Mouse (Mus musculus) thymus, postnatal 36 days (tissue): ENCODE measurements around the gene Actr8.

Experiments
- DNase-seq, 2 experiments: peaks; one replicate each; pipeline ENCODE4 v3.0.0; 2022; ENCODE audit warnings: mixed read lengths in 2 of 2

The Actr8 gene

DNA sequence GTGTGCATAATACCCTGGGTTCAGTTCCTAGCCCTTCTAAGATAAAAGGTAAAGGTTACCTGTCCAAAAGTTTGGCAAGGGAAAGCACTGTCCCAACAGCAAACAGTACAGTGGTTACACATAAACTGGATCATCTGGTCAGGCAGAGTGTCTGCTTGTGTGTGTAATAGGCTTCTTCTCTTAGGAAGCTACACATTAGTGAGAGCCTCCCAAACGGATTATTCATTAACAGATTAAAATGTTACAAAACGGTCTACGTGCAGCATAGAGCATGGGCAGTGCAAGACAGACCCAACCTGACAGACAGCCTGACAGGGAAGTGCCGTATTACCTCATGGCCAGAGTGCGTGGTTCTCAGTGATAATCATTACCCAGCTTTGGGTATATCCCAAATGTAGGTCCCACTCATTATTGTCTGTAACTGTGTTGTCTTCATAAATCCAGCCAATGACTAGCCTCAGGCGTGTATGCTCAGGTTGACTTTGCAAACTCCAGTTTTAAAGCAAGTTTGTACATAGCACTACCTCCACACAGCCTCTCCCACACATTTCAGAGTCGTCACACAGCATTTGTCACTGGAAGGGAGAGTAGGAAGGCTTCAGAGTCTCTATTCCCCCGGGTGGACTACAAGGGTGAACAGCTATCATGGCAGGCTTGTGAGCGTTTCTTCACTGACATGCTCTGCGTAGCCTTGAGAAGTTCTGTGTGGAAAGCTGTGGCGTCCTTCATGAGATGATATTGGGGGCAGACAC, 18.0 kb downstream of the Actr8 start:
- DNase-seq, result no peak

DNA sequence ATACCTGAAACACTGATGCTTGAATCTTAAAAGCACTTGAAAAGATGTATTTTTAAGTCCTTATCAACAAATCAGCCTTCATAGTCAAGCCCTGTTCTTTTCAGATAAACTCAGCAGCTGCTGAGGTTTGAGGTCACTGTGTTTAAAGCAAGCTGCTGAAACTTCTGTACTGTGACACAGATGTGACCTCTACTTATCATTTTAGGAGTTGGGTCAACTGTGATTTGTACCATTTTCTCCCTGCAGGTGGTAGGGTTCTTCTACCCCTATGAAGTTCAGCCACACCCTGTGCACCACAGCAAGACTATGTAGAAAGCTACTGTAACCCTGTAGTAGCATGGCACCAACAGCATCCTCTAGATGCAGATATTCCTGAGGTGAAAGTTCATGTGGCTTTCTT, 19.2 kb downstream of the Actr8 start:
- DNase-seq, result no peak

DNA sequence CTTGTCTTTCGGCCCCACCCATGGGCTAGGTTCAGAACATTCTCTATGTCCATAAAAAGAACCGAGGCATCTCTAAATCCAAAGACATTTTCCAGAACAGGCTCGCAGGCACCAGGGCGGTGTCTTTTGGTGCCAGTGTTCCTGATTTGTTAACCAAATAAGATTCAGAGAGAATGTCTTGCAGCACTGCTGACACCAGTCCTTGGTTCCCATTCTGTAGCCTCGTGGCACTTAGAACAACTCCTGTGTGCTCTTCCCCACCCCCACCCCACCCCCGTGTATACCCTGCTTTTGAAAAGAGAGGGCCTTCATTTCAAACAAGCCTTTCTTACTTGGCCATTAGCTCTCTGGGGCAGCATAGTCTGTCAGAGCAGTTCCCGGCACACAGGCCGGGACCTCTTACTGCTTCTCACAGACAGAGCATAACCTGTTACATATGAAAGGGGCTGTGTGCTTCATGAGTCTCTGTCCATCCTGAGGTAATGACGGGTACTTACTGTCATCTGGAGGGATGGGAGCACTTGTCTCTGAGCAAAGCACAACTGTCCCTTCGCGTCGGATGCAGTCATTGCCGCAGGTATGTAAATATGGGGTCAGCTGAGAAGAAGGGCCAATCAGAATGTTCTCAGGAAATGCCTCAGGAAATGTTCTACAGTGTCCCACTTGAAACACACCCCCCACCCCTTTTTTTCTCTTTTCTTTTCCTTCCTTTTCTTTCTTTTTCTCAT, 20.8 kb downstream of the Actr8 start:
- DNase-seq, result no peak

DNA sequence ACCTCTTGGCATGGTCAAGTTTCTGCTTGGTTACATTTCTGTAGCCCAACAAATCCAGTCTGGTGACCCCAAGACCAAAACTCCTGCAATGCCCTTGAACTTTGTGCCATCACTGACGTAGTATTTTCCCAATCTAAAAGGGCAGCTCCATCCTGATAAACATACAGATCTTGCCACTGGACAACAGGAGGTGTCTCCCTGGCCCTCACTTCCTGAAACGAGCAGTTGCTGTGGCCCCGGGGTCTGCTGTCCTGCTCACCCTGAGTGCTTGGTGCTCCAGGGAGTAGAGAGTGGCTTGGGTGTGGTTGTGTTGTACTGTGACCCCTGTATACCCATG, 21.3 kb downstream of the Actr8 start:
- DNase-seq, result no peak

DNA sequence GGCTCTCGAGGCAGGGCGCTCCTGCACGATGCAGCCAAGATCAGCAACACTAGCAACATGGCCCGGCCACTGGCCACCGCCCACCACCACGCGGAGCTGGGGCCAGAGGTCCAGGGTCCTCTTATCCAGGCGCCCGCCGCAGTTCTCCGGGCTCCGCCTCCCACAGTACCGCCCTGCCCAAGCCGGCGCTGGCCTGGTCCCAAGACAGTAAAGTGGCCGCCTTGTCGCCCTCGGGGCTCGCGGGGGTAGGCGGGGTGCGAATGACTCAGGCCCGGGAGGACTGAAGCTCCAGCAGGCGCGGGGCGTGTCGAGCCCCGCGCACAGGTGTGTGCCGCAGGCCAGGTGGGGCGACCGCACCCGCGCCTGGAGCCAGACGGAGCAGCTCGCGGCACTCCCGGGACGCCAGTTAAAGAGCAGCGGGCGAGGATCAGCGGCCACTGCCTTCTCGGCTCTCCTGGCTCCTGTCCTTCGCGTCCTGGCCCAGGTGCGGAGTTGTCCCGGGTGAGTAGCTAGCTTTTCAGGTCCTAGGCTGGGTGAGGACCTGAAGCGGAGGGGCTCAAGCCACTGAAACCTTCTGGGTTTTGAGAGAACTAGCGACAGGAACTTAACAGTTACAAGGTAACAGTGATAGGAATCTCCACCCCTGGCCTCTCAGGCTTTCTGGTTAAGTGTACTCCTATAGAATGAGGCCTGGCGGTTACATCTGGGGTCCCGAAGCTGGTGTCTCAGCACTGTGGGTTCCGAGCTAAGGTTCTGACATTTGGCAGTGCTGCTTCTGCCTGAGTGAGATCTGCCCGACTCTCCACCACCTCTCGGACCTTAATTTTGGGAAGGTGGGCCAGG, 30.8 kb downstream of the Actr8 start, which contains the start of the genes Il17rb and Chdh:
Gene Il17rb (minus strand): TSS at position 164 of the 843 bp plus-strand sequence.
Gene Chdh (plus strand): TSS at position 291 of the 843 bp plus-strand sequence.
- DNase-seq, result peak; percentile 56 to 61

DNA sequence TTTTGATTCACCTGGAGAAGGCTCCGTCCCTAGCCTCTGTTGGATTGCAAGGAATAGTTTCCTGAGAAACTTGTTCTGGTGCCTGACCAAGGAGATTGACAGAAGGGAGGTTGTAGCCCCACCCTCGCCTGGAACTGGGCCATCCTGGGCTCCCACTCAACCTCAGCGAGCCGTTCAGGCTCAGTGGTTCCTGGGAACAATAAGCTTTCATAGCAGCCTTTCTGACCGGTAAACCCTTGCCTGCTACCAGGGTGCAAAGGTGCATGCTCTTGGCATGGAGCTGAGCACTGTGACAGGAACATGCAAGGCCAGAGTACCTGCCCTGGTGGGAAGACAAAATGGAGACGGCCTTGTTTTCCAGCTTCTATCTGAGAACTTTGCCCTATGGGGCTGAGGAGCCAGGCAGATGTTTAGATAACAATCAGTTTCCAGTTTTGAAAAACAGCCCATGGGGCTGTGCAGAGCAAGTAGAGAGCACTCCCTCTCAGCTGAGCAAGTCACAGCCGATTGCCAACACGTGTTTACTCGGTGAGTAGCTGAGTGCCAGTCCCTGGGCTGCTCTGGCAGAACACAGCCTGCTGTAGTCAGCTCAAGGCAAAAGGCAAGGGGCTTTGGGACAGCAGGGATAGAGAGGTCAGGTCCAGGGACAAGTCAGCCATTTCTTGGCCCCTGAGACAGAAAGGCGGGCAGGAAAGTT, 31.9 kb downstream of the Actr8 start:
- DNase-seq, result peak; percentile 46 to 62

DNA sequence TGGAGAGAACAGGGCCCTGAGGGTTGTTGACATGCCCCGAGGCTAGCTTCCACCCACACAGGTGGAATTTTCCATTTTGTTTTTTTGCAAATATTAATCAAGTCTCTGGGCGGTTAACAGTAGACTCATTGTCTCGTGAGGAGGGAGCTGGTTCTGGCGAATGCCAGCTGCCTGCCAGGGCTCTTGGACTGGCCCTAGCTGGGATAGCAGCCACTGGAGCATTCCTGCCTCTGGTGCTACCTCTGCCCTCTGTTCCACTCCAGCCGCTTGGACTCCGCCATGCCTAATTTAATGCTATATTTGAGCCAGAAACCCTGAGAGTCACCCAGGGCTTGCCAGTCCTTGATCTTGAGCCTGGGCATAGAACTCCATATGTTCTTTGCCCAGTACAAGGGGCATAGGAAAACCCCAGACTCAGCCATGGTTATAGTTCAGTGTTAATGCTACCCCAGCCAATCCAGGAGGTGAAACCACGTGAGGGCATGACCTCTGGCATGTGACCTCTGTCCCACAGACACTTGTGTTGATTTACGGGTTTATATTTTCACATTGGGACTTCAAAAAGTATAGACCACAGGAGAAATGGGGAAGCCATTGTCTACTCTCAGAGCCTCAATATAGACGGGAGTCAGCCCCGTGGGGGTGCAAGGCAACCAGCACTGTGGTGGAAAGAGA, 33.9 kb downstream of the Actr8 start:
- DNase-seq, result no peak

DNA sequence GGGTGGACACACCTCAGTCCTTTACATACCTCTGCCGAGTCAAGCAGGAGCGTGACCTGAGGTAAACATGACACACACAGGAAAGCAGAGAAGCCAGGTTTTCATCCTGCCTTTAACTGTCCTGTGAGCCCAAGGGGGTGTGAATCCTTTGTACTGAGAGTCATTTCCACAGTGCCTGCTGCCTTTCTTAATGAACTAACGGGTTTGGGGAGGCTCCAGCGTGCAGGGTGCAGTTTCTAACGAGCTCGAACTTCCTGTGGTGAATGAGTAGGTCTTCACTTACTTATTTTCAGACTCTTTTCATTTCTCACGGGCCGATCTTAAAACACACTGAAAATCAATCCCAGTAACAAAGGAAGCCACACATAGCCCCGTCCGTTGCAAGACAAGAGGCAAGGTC, 36.4 kb downstream of the Actr8 start:
- DNase-seq, result peak; percentile 38 to 51

DNA sequence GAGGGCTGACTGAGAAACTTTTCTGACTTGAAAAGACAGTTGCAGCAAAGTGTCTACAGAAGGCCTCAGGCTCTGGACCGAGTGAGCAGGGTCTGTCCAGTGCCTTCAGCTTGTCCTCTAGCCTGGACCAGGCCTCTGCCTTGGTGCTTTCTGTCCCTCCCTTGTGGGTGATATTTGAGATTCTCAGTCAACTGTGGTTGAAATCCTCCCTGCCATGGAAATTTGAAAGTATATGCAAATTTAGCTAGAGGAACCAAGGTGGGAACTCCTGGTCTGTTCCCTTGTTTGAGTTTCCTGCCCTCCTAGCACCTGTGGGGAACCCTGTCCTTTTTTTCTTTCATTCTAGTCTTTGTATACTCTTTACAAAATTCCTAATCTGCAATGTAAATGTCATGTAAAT, 36.9 kb downstream of the Actr8 start:
- no peak for DNase-seq

DNA sequence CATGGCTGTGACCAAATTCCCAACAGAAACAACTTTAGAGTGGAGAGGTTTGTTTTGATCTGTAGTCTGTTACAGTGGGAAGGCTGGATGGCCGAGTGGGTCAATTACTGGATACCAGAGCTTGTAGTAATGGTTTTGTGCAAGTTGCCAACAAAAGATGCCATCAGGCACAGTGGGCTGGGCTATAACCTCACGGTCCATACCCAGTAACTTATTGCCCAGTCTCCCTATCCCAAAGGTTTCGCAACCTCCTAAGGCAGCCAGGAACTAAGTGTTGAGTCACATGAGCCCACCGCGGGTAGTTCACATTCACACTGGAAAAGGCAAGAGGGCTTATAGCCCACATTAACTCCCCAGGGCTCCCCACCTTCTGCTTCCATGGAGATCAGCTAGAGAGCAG, 38.5 kb downstream of the Actr8 start:
- DNase-seq, result no peak

DNA sequence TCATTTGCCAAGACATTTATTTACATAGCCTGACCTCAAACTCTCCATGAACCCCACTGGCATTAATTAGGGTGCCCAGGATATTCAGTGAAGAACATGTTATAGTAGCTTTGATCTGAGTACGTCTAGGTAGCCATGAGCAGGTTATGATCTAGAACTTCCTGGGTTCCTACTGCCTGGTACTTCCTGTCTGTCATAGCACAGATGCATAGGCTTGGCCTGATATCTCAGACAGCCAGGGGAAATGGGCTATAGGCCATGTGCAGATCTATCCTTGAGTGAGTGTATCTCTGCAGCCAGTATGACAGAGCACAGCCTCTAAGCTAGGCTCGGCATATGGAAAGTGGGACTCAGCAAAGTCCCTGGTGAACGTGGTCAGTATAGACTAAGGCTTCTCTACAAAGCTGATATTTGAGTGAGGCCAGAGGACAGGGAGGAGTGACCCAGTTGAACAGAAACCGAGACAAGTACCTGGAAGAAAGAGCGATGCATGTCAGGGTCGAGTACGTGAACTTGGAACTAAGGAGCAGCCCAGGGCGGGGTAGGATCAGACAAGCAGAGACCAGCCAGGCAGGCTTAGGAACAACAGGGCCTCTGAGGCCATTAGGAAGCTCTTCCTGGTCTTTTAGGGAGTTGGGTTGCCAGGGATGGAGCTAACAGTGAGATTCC, 39.8 kb downstream of the Actr8 start:
- no peak for DNase-seq

DNA sequence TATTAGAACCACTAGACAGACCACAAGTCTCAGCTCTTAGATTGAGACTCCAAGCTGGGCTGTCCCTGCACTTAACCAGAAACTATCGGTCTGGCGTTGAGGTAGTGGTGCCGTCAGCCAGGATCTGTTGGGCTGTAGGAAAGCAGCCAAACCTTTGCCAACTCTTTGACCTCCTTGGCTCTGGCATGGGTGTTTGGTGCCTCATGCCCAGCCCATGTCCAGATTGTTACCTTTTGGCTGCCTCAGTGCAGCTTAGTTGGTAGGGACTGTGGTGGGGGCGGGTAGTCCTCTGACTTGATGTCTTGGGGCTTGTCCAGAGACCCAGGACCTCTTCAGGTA, 40.3 kb downstream of the Actr8 start:
- DNase-seq, result no peak

DNA sequence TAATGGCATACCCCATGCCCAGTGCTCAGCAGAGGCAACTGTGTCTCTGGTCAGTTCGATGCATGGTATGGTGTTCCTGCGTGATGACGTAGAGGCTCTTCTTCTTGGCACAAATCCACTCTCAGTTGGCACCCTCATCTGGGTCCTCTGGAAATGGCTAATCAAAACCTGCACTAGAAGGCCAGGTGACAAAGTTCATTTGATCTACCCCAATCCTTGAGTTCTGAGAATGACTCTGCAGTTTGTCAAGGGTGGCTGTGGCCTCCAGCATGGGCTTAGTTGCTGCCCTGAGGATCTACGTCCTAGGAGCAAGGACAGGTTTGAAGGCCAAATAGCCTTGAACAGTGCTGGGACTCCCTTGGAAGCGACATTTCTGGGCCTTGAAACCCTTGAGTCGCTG, 40.7 kb downstream of the Actr8 start:
- DNase-seq, result no peak

DNA sequence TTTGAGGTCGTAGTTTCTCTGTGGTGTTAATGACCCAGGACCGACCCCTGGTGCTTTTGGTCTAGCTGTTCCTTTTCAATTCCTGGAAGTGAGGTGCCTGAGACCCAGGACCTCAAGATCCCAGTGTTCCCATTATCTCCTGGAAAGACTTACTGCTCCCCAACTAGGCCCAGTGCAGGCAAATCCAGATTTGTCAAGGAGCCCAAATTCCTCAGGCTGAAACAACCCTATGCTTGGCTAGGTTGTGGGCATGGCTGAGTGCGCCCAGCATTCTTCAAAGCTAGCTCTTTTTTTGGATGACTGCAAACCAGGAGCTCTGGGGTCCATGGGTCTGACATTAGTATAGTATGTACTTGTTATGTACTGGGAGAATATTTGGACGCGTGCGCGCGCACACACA, 41.2 kb downstream of the Actr8 start:
- no peak for DNase-seq

DNA sequence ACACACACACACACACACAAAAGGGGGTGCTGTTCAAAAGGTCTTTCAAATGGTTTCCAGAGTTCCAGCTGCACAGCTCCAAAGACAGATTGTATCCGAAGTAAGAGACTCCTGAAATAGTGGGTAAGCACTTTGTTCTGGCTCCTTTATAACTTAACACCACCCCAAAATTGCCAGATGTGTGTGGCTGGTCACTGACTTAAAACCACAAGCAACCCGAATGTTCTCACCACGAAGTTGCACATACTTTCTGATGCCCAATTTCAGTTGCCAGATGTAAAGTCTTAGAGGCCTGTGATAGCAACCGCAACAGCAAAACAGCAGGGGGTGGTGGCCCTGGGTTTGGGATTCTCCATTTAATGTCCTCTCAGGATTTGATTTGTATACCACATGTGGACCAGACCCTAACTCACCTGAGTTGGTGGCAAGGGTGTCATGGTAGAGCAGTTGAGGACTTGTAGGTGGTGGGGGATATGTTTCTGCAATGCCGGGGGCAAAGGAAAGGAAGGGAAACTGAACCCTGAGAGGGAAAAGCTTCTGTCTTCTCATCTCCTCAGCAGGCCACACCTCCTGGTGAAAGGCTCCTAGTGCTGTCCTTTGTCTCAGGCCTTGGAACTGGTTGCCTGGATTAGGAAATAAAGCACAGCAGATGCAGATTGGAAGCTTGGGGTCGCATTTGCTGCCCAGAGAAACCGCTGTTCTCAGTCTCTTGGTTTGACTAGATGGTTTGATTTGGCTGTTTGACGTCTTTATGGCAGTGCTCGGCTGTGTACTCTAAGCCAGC, 41.8 kb downstream of the Actr8 start:
- peak in 1 of 2 experiments; percentile 27 for DNase-seq

DNA sequence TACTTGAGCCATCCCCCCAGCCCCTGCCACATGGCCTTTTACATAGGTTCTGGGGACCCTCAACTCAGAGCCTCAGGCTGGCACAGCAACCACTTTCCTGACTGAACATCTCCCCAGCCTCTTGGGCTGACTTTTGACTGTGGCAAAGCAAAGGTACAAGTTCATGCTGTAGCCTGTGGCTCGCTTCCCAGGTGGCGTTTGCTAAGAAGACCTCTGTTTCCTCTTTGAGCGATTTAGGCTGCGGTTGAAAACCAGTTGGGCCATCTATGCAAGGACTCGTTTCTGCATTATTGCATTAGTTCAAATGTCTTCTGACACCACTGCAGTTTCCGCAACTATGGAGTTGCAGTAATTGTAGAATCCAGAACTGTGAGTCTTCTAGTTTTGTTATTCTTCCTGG, 44.3 kb downstream of the Actr8 start:
- DNase-seq, result peak; percentile 46 to 55

DNA sequence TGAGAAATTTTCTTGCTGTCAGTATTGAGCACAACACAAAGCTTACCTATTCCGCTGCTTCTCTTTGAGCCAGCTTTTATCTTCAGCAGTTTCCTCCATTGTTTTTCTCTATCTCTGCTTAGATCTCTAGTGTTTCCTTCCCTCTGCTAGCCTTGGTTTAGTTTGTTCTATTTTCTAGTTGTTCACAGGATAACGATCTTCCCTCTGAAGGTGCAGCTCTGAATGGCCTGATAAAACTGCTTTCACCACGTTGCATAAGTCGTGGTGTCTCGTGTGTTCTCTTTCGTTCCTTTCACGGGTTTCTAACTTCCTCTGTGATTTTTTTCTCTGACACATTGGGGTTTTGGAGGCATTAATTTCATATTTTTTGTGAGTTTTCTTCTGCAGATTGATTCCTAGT, 46.2 kb downstream of the Actr8 start:
- DNase-seq, result no peak

DNA sequence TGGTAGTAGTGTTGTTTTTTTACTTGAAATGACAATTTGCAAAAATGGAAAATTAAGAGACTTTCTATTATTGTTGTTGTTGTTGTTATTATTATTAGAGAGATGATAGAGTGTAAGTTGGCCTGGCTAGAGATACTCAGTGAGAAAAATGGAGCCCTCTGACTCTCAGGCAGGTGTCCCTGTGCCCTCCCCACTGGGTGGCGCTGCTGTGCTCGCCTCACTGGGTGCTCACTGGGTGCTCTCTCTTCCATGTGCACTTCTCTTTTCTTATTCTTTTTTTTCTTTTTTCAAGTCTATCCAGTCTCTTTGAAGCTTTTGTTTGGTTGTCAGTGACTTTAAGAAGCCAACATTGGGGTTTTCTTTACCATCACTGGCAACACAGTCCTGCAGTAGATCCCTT, 49.2 kb downstream of the Actr8 start:
- DNase-seq, result peak; percentile 73 to 75

DNA sequence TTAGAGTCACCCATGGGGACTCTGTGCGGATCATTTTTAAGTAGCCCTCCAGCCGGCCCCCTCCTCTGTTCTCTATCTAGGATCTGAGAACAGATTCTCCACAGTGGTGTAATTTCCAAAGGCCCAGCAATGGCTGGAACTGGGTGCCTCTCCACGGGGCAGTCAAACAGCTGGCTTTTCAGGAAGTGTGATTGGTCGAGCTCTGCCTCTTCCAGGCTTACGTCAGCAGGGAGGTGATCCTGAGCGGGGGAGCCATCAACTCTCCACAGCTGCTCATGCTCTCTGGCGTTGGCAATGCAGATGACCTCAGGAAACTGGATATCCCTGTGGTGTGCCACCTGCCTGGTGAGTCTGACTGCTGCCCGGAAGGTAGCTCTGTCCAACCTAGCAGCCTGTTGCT, 55.3 kb downstream of the Actr8 start:
- DNase-seq, result peak in 1 of 2 experiments; percentile 6

DNA sequence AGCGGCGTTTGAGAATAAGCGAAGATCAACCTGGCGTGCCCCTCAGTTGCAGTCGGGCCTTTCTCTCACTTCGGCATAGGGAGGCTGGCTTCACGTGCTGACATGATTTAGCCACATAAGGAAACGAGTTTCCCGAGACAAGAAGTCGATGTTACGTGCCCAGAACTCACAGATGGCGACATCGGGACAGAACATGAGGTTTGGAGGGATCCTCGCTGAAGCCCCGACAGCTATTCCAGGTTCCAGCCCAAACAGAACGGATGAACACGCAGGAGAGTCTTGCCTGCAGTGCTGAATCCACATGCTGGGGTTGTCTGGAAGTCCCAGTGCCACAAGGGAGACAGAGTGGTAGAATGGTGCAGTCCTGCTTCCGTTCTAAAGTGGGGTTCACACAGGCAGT, 60.3 kb downstream of the Actr8 start:
- DNase-seq, result no peak

DNA sequence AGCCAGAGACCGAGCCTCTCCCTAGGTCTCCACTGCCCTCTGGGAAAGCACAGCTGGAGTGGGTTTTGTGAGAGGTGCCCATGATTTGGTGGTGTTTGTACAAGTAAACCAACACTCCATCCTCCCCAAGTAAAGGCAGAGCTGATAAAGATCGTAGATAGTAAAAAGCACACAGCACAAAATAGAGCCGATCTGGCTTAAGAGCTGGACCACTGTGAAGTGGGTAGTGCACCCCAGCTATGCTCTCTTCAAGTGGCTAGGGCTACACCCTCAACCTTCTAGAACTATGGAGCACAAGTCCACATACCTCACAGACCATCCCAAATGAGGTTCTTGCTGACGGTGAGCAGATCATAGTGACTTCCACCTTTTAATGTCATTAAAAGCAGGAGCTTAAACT, 61.3 kb downstream of the Actr8 start:
- DNase-seq, result no peak
